Mouse (Mus musculus): Measurements from ENCODE around the gene 1810049J17Rik. TPM values are rescaled to one million over a fixed set of nuclear protein-coding genes. Genes with fewer than 3 reads are reported as not detected.

1810049J17Rik gene
- total RNA-seq, 4 experiments from 2014 or later = 0.72 TPM; not detected in 3

DNA sequence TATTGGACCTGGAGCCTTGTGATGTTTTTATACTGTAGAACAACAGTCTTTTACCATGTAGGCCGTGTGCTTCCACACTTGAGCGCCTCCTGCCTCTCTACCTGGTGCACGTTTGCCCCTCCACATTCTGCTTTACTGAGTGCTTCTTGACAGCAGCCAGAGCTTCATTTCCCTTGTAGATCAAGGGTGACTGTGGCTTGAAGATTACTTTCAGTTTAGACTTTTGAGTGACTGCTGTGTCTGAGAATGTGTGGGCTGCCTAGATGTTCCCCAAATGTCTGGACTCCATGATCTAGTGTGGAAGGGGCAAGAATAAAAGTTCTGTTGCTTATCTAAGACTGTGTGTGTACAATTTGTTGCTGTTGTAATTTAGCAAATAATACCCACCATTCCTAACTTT, 27.3 kb upstream of the 1810049J17Rik start:
- no peak for DNase-seq (ENCODE audit: low spot score in 2 of 2)

- no peak for DNase-seq (ENCODE audit: low spot score in 2 of 2)
Measured at GRCm38 (mm10) chr15:12346916-12347315, 25.2 kb upstream of the 1810049J17Rik start.

DNA sequence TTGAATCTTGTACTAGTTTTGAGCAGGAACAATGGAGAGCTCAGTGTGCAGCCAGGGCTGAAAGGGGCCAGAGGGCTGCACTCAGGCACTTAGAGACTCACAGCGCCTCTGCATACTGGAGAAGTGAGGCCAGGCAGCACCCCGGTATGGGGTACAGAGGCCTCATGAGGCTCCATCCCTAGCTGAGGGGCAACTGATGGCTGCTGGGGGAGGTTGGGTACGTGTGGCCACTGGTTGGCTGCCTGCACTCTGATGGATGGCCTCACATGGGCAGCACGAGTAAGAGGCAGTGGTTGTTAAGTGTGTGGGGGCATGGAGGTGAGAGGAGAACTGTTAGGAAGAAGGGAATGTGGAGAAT, 19.7 kb upstream of the 1810049J17Rik start:
- DNase-seq (ENCODE audit: low spot score in 2 of 2) = no peak

DNA sequence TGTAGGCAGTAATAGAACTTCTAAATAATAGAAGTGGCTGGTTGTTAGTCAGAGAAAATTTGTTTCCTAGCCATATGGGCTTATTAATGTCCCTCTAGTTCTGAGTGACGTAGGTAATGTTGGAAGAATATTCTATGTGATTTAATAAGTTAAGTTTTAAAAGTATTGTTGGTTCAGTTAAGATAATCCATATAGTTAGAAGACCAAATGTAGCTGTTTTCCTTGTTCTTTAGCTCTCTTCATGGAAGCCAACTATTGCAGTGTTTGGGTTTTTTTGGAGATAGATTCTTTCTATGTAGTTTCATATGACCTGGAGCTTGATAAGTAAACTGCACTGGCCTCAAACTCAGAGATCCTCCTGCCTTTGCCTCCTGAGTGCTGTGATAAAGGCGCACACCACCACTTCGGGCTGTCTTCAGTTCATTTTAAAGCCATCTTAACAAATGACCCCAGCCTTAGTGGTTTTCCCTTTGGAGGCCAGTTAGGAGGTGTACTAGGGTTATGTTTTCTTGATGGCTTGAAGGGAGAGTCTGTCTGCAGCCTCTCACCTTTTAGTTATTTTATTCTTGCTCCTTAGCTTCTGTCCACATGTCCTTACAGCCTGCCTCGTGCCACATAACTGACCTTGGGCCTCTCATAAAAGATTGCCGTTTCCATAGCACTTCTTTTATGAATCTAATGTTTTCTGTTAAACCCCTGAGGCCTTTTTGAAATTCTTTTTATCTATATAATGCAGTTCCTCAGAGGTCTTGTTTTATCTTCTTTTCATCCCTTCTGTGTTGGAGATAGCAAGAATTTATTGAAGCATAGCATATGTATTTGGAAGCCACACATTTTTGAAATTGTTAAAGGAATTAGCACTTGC, 19.1 kb upstream of the 1810049J17Rik start:
- DNase-seq (ENCODE audit: low spot score in 2 of 2) = no peak

DNA sequence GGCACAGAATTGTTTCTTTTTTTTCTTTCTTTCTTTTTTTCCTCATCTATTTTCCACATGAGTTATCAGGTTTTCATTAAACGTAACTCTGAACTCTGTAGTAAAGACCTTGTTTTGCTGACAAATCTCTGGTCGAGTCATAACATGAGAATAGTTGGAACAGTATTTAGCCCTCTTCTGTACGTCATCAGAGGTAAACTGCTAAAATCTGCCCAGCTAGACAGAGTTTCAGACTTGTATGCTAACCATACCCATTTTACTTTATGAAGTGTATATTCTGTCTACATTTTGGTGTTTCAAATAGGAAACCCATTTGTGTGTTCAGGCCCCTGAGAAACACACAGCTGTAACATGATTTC, 16.1 kb upstream of the 1810049J17Rik start:
- no peak for DNase-seq (ENCODE audit: low spot score in 2 of 2)

DNA sequence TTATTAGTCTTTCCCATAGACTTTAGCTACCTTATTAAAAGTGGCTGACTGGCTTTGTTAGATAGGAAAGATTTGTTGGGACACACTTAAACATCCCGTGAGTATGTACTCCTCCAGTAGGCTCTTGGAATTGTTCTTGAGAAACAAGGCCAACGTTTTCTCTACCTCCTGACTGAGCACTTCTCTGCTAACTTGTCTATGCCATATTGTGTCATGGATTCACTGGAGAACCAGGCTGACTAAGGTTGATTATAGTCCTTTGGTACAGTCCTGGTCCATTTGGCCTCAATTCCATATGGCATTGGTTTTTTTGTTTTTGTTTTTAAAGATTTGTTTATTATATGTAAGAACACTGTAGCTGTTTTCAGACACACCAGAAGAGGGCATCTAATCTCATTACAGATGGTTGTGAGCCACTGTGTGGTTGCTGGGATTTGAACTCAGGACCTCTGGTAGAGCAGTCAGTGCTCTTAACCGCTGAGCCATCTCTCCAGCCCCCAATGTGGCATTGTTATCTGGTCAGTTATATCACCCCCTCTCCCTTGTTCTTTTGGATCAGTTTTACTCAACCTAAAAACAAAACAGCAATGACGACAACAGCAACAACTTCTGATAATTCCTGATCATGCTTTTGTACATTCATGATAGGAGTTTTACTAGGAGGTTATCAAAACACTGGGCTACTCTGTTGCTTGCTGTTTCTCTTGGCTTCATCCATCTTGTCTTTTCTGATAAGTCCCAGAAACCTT, 15.5 kb upstream of the 1810049J17Rik start:
- DNase-seq (ENCODE audit: low spot score in 2 of 2) = no peak

DNA sequence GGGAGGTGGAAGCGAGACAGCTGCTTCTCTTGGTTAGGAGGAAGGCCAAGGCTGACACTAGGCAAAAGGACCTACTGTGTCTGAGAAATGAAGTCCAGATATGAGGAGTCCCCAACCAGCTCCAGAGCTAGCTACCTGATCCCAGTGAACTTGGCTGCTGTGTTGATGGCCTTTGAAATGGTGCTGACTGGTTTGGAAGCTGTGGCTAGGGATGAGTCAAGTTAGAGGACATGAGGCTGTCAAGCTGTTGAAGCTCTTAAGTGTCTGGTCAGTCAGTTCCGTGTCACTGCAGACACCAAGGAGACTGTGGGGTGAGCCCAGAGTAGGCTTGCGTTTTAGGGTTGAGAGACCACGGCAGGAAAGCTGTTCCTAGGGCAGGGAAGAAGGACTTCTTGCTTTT, 12.7 kb upstream of the 1810049J17Rik start:
- no peak for DNase-seq (ENCODE audit: low spot score in 2 of 2)

- DNase-seq (ENCODE audit: low spot score in 2 of 2) = no peak
Measured at GRCm38 (mm10) chr15:12331300-12331699, 9.6 kb upstream of the 1810049J17Rik start.

- DNase-seq (ENCODE audit: low spot score in 2 of 2) = no peak
Measured at GRCm38 (mm10) chr15:12330892-12331291, 9.2 kb upstream of the 1810049J17Rik start.

DNA sequence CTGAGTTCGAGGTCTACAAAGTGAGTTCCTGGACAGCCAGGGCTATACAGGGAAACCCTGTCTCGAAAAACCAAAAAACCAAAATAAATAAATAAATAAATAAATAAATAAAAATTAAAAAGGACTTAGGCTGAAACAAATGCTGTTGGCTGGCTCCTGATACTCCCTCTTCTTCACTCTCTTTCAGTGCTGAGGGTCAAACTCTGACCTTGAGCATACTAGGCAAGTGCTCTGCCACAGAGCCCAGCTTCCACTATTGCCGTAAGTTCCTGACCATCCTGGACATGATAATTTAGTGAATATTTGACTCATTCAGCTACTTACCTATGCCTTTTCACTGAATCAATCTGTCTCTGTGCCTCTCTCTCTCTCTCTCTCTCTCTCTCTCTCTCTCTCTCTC, 8.7 kb upstream of the 1810049J17Rik start:
- DNase-seq (ENCODE audit: low spot score in 2 of 2) = no peak

DNA sequence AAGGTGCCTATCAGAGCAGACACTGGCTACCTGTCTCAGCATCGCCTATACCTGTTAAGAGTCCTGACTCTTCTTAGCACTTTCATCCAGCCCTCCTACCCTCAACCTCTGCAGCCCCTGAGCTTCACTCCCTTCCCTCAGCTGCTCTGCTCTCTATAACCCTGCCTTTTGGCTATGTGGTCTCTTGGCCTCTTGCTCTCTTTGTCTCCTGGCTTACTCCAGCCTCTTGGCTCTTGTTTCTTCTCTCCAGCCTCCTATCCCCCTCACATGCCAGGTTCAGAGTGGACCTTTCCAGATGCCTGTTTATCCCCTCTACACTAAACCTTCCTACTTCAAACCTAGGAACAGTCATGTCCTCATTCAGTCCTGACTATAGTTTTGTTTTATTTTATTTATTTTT, 2.6 kb upstream of the 1810049J17Rik start:
- DNase-seq (ENCODE audit: low spot score in 2 of 2) = no peak

- no peak for DNase-seq (ENCODE audit: low spot score in 2 of 2)
Measured at GRCm38 (mm10) chr15:12322676-12323402, 1.1 kb upstream of the 1810049J17Rik start.

- DNase-seq (ENCODE audit: low spot score in 2 of 2) = peak; percentile 94 to 95
Measured at GRCm38 (mm10) chr15:12321091-12321787, 460 bp downstream of the 1810049J17Rik start, which contains the start of gene Golph3. Gene Golph3, plus strand, starts transcription at chr15:12321450.

- no peak for DNase-seq (ENCODE audit: low spot score in 2 of 2)
Measured at GRCm38 (mm10) chr15:12320441-12321090, 1.1 kb downstream of the 1810049J17Rik start.

DNA sequence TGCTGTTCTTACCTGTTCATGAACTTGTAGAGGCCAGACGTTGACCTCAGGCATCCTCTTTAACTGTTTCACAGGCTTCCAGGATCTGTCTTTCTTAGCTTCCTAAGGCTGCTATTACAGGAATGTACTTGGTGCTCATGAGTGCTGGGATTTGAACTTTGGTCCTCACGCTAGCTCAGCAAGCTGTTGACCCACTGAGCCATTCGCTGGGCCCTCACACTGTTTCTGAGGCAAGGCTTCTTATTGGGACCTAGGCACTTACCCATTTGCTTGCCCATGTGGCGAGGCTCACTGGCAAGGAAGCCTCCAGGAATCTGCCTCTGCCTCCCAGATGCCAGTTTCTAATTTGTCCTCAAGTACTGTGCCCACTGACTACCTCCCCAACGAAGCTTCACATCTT, 1.8 kb downstream of the 1810049J17Rik start:
- DNase-seq (ENCODE audit: low spot score in 2 of 2) = no peak

GRCm38 (mm10) chr15:12318451-12318850, 3.2 kb downstream of the 1810049J17Rik start:
- no peak for DNase-seq (ENCODE audit: low spot score in 2 of 2)

DNA sequence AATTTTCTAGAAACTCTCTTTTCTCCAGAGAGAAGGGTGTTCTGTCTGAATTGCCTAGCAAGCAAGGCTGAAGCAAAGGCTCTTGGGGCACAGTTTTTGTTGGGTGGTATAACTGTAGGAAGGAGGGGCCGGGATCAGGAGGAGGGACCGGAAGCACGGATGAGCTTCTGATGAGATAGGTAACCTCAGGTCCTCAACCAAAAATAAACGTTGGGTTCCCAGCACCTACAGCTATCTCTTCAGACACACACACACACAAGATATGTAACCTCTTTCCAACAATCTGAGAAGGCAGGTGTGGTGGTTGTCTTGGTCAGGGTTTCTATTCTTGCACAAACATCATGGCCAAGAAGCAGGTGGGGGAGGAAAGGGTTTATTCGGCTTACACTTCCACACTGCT, 4.4 kb downstream of the 1810049J17Rik start:
- DNase-seq (ENCODE audit: low spot score in 2 of 2) = no peak

GRCm38 (mm10) chr15:12315996-12316395, 5.7 kb downstream of the 1810049J17Rik start:
- no peak for DNase-seq (ENCODE audit: low spot score in 2 of 2)

DNA sequence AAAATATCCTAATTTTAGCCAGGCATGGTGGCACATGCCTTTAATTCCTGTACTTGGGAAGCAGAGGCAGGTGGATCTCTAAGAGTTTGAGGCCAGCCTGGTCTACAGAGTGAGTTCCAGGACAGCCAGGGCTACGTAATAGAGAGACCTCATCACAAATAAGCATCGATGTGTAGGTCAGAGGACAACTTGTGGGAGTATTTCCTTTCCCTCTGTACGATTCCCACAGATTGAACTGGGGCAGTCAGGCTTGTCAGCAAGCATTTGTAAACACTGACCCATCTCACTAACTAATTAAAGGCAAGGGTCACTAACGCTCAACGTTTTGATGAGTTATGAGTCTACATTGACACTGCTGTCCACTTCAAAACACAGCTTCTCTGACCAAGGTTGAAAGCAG, 7.1 kb downstream of the 1810049J17Rik start:
- DNase-seq (ENCODE audit: low spot score in 2 of 2) = no peak

DNA sequence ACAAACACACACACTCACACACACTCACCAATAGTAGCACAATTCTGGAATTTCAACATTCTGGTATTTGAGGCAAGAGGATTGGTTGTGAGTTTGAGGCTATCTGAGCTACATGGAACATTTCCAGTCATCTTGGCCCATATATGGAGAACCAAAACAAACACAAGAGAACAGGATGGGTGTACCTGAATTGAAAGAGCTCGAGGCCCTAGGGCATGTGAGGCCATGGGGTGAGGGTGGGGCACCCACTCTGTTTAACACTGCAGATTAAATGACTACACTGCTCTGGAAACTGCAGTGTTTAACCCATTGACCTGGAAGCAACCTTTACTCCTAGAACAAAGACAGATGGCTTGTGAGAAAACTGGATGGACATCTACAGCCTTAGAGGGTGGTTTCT, 8.4 kb downstream of the 1810049J17Rik start:
- DNase-seq (ENCODE audit: low spot score in 2 of 2) = no peak

- DNase-seq (ENCODE audit: low spot score in 2 of 2) = no peak
Measured at GRCm38 (mm10) chr15:12311465-12311864, 10.2 kb downstream of the 1810049J17Rik start.

Measured in gastrocnemius, adult 8-10 months (tissue).